ENCODE assay signal across 8 mouse cellular contexts in the genomic region with DNA sequence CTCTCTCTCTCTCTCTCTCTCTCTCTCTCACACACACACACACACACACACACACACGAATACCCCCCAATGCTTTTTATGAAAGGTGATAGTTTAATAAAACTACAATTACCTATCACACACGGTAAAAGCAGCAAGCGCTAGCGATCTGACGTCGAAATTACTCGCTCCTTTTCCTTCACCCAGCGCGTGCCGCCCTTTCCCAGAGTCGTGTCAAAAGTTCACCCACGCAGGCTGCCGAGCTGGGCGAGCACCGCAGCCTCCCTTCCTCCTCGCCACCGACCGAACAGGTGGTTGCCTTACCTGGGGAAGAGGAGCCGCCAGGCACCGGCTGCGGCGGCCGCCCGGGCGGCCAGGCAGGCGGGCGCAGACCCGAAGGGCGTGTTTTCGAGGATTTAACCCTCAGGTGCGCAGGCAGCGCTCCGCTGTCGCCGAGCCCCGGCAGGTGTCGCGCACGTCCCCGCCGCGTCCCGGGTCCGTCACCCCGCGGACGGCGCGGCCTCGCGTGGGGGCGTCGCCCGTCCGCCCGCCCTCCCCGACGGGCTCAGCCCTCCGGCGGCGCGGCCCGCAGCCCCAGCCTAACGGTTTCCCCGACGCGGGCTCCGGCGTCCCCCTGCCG. TPM values are rescaled to one million over a fixed set of nuclear protein-coding genes. Genes with fewer than 3 reads are reported as not detected.
DNase-seq lines count a peak whose midpoint lies in the region; ATAC-seq and TF ChIP-seq lines count a peak whose summit lies in the region.

No protein-coding gene starts in this region.

- H3K9me3 ChIP-seq in forebrain, embryonic 12.5 days, result no peaks in the 10 kb centered on the region

- peak overlapping the region; percentile 78 for H3K4me2 ChIP-seq in forebrain, embryonic 12.5 days

- H3K9ac ChIP-seq in forebrain, embryonic 12.5 days, result peak overlapping the region; percentile 84

- no peaks in the 10 kb centered on the region for H3K36me3 ChIP-seq in forebrain, embryonic 12.5 days (replicated peaks)
- no peaks in the 10 kb centered on the region for H3K36me3 ChIP-seq in macrophage (ENCODE audit: inconsistent target)
- H3K36me3 ChIP-seq in spleen, adult 2 months (ENCODE audit: control insufficient read depth, insufficient read depth, low read length), result no peaks in the 10 kb centered on the region

- peaks cover 13% of the 10 kb centered on the region for H3K27me3 ChIP-seq in forebrain, embryonic 12.5 days
- H3K27me3 ChIP-seq in spleen, adult 2 months (ENCODE audit: control insufficient read depth, insufficient read depth, low read length), result no peaks in the 10 kb centered on the region; the same call in 1 of the 2 replicates

- under 1% methylated on average over 66 of the region's 70 CpGs for WGBS in forebrain, embryonic 12.5 days
- WGBS in macrophage (ENCODE audit: missing documents), result 2% methylated on average over 65 of the region's 70 CpGs
- under 1% methylated on average over 70 of the region's 70 CpGs for WGBS in spleen, adult 2 months

- H3K4me3 ChIP-seq in forebrain, embryonic 12.5 days (replicated peaks), result peak overlapping the region; percentile 84
- peak overlapping the region; percentile 48 for H3K4me3 ChIP-seq in macrophage (ENCODE audit: inconsistent target)
- peak overlapping the region; percentile 99 for H3K4me3 ChIP-seq in spleen, adult 2 months (ENCODE audit: extremely low read depth, insufficient read depth, insufficient read length)

- DNase-seq in adrenal gland, adult 2 months, result peak; percentile 82
- no peak for DNase-seq in adrenal gland, adult 8-10 months
- DNase-seq in retina, adult 2 months (ENCODE audit: low read depth, low spot score), result peak; percentile 44
- DNase-seq in retina, postnatal 1 day, result no peak
- DNase-seq in kidney, postnatal 10 days, result peak; percentile 72
- DNase-seq in spleen, adult 2 months (ENCODE audit: low read depth in 1 of 2, low spot score in 2 of 2), result peak; percentile 49 to 72

- peaks cover 50% of the 10 kb centered on the region for H3K79me2 ChIP-seq in macrophage (ENCODE audit: inconsistent target)

- TF ChIP-seq CTCF in spleen, adult 2 months (IDR thresholded peaks at IDR 0.05; ENCODE audit: extremely low read depth, insufficient read depth, insufficient read length, insufficient replicate concordance), result no peak

- no peak for TF ChIP-seq POLR2A in spleen, adult 2 months (IDR thresholded peaks at IDR 0.05; ENCODE audit: low read depth, low read length)

- H3K4me1 ChIP-seq in forebrain, embryonic 12.5 days, result peaks cover 7% of the 10 kb centered on the region; the same call in 1 of the 2 replicates
- 0 out of 2 replicates have a peak, but pooled peaks cover 2% of the 10 kb centered on the region for H3K4me1 ChIP-seq in spleen, adult 2 months (ENCODE audit: control insufficient read depth, insufficient read depth, insufficient read length)

- ATAC-seq in forebrain, embryonic 12.5 days (ENCODE audit: low FRiP score), result peak; percentile 76; the same call in 1 of the 2 replicates

- H3K27ac ChIP-seq in forebrain, embryonic 12.5 days, result peak overlapping the region; percentile 88
- peak overlapping the region; percentile 27 for H3K27ac ChIP-seq in macrophage
- H3K27ac ChIP-seq in spleen, adult 2 months (ENCODE audit: insufficient read depth, low read length), result peak overlapping the region; percentile 98

RNA-seq across cellular contexts. Expression of a gene that starts 0.6 kb away (rescaled TPM):
- total RNA-seq in adrenal gland, adult 2 months (2021), result 10 to 100 TPM; 57.4 to 74.8 TPM
- 19.9 and 48.9 TPM in 2 replicates for polyA plus RNA-seq in adrenal gland, adult 2 months (2012; rRNA removed)
- 10 to 100 TPM; 72.4 to 87.8 (median 80.5) TPM for total RNA-seq in adrenal gland, adult 8-10 months (2022)
- polyA plus RNA-seq in forebrain, embryonic 12.5 days (2016; fragmentation: Nextera tagmentation; extraction: Ambion mirVana), result 45.4 and 46.6 TPM in 2 replicates
- 1,000 to 10,000 TPM in 1 of 26 experiments, 100 to 1,000 TPM in 25; 214 to 1,172 (median 418) TPM for total RNA-seq in macrophage (2018; cell fraction: chromatin; rRNA removed)
- 100 to 1,000 TPM in 22 of 26 experiments, 10 to 100 TPM in 4; 95.0 to 246 (median 143) TPM for total RNA-seq in macrophage (2018; cell fraction: cytosol; rRNA removed)
- total RNA-seq in macrophage (2018; cell fraction: nucleus; rRNA removed), result 1,000 to 10,000 TPM in 1 of 26 experiments, 100 to 1,000 TPM in 25; 166 to 1,004 (median 345) TPM
- 62.8 to 82.3 TPM (median 74.6 TPM) in 3 replicates for polyA plus RNA-seq in macrophage (2018)
- 19.5 and 22.2 TPM in 2 replicates for polyA plus RNA-seq in spleen, adult 2 months (2012; rRNA removed)

Comparison
In these comparisons a context has a peak if more than half of its experiments do, and no peak if none do; other contexts are left out.
1. DNase-seq: peak in adrenal gland, adult 2 months (single experiment), retina, adult 2 months (single experiment), kidney, postnatal 10 days (single experiment) and spleen, adult 2 months (2 of 2); none in adrenal gland, adult 8-10 months (single experiment) and retina, postnatal 1 day (single experiment).
2. H3K27ac ChIP-seq: peak in every context shown above with its lines; median percentile 98 in spleen, adult 2 months; 88 in forebrain, embryonic 12.5 days; 27 in macrophage.
3. H3K4me3 ChIP-seq: peak in every context shown above with its lines; median percentile 99 in spleen, adult 2 months; 84 in forebrain, embryonic 12.5 days; 48 in macrophage.